Mouse (Mus musculus) spleen, adult 2 months (tissue): ENCODE measurements around the gene Kcnk16.

Source experiments
- CTCF ChIP-seq: fragments of 200-500 bp; IDR thresholded peaks from 2 replicates; pipeline ENCODE4 v1.5.1; 2011; ENCODE audit warnings: mild to moderate bottlenecking, inconsistent platforms; ENCODE audit not compliant: insufficient read depth, insufficient read length, insufficient replicate concordance; ENCODE audit errors: extremely low read depth
- POLR2A ChIP-seq: fragments of 200-500 bp; IDR thresholded peaks from 2 replicates; pipeline ENCODE4 v1.6.1; 2011; ENCODE audit warnings: low read depth, low read length, inconsistent platforms

DNA sequence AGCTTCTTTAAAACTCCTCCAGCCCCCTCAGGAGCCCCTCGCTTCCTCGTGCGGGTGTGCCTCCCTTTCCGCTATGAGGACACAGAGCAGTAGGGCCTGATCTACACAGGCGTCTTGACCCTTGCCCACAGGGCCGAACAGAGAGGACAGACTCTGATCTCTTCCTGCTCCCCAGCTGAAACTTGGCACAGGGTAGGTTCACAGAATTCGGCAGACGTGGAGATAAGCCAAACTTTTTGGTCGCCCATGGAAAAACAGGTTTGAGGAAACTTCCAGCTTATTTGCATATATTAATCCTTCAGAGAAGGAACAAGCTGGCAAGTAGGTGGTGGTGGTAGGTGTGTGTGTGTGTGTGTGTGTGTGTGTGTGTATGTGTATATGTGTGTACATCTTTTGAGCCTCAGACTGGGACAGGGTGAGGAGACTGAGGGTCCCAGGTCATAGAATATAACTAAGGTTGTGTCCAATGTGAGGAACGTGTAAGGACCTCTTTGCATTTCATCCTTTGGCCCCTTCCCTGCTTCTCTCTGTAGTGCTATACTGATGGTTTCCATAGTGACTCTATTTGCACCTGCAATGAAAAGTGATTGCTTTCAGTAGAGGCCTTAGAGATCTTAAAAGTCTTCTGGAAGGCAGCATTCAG, 44.3 kb downstream of the Kcnk16 start:
- TF ChIP-seq POLR2A, result no peak
- no peak for TF ChIP-seq CTCF
